Mouse (Mus musculus): ENCODE measurements around the gene Zfp105. TPM values are rescaled to one million over a fixed set of nuclear protein-coding genes. Genes with fewer than 3 reads are reported as not detected.

The Zfp105 gene
- 10 to 100 TPM; 10.6 to 11.7 TPM for total RNA-seq (2021)
- long read RNA-seq, experiment 1, partial matches to known transcripts: 0 of 2 reads
- long read RNA-seq, experiment 1, other reads (novel, unspliced or antisense): 0 of 2 reads
- long read RNA-seq, experiment 2, partial matches to known transcripts: 2 of 6 reads
- long read RNA-seq, experiment 2, other reads (novel, unspliced or antisense): 0 of 6 reads

GRCm38 (mm10) chr9:122922936-122923381 lies at the start of gene Zfp105:
Gene Zfp105 (plus strand): TSS chr9:122923072.
- peak; percentile 51 to 78 for DNase-seq (ENCODE audit: low spot score in 2 of 2)

- DNase-seq (ENCODE audit: low spot score in 2 of 2): no peak
Measured at GRCm38 (mm10) chr9:122874653-122875052, 48.2 kb upstream of the Zfp105 start.

GRCm38 (mm10) chr9:122875145-122875544 lies 47.7 kb upstream of the Zfp105 start:
- no peak for DNase-seq (ENCODE audit: low spot score in 2 of 2)

- DNase-seq (ENCODE audit: low spot score in 2 of 2): no peak
Measured at GRCm38 (mm10) chr9:122885385-122885784, 37.5 kb upstream of the Zfp105 start, which contains the start of gene Zkscan7. Gene Zkscan7 (plus strand): TSS chr9:122885685.

GRCm38 (mm10) chr9:122886372-122887179 lies 36.3 kb upstream of the Zfp105 start:
- DNase-seq (ENCODE audit: low spot score in 2 of 2): peak; percentile 40 to 50

GRCm38 (mm10) chr9:122901047-122901446 lies 21.8 kb upstream of the Zfp105 start:
- DNase-seq (ENCODE audit: low spot score in 2 of 2): no peak

GRCm38 (mm10) chr9:122902717-122903535 lies 19.9 kb upstream of the Zfp105 start:
- peak; percentile 33 to 72 for DNase-seq (ENCODE audit: low spot score in 2 of 2)

- no peak for DNase-seq (ENCODE audit: low spot score in 2 of 2)
Measured at GRCm38 (mm10) chr9:122922436-122922835, 436 bp upstream of the Zfp105 start.

GRCm38 (mm10) chr9:122928915-122929314 lies 6.0 kb downstream of the Zfp105 start:
- no peak for DNase-seq (ENCODE audit: low spot score in 2 of 2)

- DNase-seq (ENCODE audit: low spot score in 2 of 2): peak; percentile 90 to 93
Measured at GRCm38 (mm10) chr9:122950643-122951475, 28.0 kb downstream of the Zfp105 start, which contains the start of the genes 1110059G10Rik and Kif15. Gene 1110059G10Rik (minus strand): TSS chr9:122951000. Gene Kif15 (plus strand): TSS chr9:122951046.

Other genes starting within 250 kb of the Zfp105 start
- not detected for gene Topaz1, start 175.7 kb upstream of the Zfp105 start, total RNA-seq (2021)
- 10 to 100 TPM; 12.7 to 19.9 TPM for gene Tcaim, start 117.5 kb upstream of the Zfp105 start, total RNA-seq (2021)
- gene Gm35549, start 79.0 kb upstream of the Zfp105 start, total RNA-seq (2021): not detected
- gene Zfp445, start 57.1 kb upstream of the Zfp105 start, total RNA-seq (2021): 10 to 100 TPM; 65.9 to 76.5 TPM
- gene Zkscan7, start 37.4 kb upstream of the Zfp105 start, total RNA-seq (2021): 1 to 10 TPM; 5.6 to 6.0 TPM
- 10 to 100 TPM; 18.1 to 20.7 TPM for gene 1110059G10Rik, start 27.9 kb downstream of the Zfp105 start, total RNA-seq (2021)
- gene Kif15, start 28.0 kb downstream of the Zfp105 start, total RNA-seq (2021): 10 to 100 TPM; 14.5 to 19.4 TPM
- gene Tmem42, start 98.3 kb downstream of the Zfp105 start, total RNA-seq (2021): 10 to 100 TPM; 10.4 to 12.0 TPM
- gene Tgm4, start 111.7 kb downstream of the Zfp105 start, total RNA-seq (2021): under 1 TPM in 1 of 2 experiments, not detected in 1; 0.29 TPM
- 10 to 100 TPM; 49.8 to 50.5 TPM for gene Zdhhc3, start 190.1 kb downstream of the Zfp105 start, total RNA-seq (2021)
- 10 to 100 TPM; 29.9 to 33.8 TPM for gene Exosc7, start 190.1 kb downstream of the Zfp105 start, total RNA-seq (2021)
- gene Clec3b, start 227.9 kb downstream of the Zfp105 start, total RNA-seq (2021): 100 to 1,000 TPM; 207 to 229 TPM